Mouse (Mus musculus): ENCODE measurements around the gene Acvr1. TPM values are rescaled to one million over a fixed set of nuclear protein-coding genes. Genes with fewer than 3 reads are reported as not detected.

Acvr1 gene
- polyA plus RNA-seq, 1 experiment from 2014 or later, result 3.5 TPM

DNA sequence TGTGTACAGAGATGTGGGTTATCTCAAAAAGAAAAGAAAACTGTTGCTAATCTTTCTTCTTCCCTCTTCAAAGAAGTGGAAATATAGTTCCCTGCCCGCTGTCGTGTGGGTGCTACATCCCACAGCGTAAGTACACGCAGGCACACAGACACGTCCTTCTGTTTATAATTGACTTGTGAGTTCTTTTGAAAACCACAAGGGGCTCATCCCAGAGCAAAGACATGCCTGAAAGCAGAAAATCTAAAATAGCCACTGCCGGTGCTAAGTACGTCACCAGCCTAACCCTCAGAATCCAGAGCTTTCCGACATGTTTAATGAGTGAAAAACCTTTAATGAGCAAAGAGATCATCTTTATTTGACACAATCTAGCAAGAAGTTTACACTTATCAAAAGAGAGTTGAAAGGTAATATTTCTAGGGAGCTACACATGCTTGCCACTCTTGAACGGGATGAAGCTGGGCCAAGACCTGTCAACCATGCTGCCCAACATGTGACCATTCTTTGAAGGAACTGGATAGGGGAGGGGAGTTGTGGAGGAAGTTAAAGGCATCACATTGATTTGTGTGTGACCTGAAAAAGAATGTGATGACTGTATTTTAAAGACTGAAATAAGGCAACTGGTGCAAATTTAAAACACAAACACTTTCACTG lies 85.4 kb downstream of the Acvr1 start:
- Histone ChIP-seq H3K27me3 (ENCODE audit: insufficient read depth, poor library complexity, severe bottlenecking) (no peaks in the 10 kb centered on the region), H3K9me3 (no peaks in the 10 kb centered on the region), H3K36me3 (peaks cover 6% of the 10 kb centered on the region; the same call in 1 of the 2 replicates), H3K4me3 (no peak overlapping the region), H3K4me1 (replicated peaks) (peaks cover 11% of the 10 kb centered on the region; the same call in 1 of the 2 replicates), H3K27ac (no peak overlapping the region)
- no peak for DNase-seq (ENCODE audit: low spot score)
- WGBS, result 90% methylated on average over 9 of the region's 9 CpGs

DNA sequence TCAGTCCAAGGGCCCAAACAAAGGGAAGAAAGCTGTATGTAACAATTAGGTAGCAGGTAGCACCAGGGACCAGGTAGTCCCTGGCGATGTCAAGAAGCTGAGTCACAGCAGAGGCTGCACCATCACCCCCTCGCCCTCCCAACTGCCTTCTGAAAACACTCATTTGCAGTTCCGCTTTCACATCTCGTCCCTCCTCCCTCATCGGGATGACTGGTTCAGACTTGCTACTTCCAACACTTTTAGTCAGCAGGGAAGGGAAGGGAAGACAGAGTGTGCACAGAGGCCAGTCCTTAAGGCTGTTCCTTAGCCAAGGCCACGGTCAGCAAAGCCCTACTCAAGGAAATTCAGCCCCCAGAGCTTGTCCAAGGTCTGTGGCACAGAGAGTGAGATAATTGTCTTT lies 86.2 kb downstream of the Acvr1 start:
- H3K36me3 ChIP-seq, result peaks cover 6% of the 10 kb centered on the region; the same call in 1 of the 2 replicates
- no peak overlapping the region for H3K27ac ChIP-seq
- H3K27me3 ChIP-seq (ENCODE audit: insufficient read depth, poor library complexity, severe bottlenecking), result no peaks in the 10 kb centered on the region
- H3K4me1 ChIP-seq (replicated peaks), result peaks cover 10% of the 10 kb centered on the region; the same call in 1 of the 2 replicates
- H3K9me3 ChIP-seq, result no peaks in the 10 kb centered on the region
- WGBS, result 78% methylated on average over 6 of the region's 6 CpGs
- DNase-seq (ENCODE audit: low spot score), result no peak
- no peak overlapping the region for H3K4me3 ChIP-seq

DNA sequence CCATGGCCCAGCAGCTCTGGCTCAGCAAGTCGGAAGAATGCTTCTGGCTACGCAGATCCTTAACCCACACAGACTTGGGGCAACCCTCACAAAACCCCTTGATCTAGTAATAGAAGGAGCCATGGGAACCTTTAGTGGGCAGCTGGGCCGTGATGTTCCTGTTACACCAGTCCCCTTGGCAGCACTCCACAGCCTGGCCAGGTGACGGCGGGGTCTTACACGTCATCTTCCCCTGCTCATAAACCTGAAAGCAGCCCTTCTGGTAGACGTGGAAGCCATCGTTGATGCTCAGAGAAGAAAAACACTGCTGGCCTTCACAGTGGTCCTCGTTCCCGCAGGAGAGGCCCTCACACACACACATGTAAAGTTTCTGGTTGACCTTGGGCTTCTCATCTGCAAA lies 87.4 kb downstream of the Acvr1 start:
- 79% methylated on average over 10 of the region's 10 CpGs for WGBS
- no peak overlapping the region for H3K4me3 ChIP-seq

DNA sequence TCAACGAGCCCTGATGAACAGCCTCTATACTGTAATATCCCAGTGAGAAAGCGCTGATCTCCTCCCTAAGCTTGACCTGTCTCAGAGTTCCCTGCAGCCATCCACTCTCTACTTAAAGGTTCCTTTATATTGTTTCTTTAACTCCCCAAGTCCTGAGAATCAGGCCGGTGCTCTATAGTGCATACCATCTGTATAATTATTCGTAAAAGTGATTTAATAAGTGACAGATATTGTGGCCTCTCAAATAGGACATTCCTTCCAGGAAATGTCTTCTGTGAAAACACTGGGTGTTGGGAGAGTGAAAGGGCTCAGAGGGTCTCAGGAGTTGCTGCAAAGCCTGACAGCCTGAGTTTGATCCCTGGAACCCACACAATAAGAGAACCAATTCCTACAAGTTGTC lies 88.8 kb downstream of the Acvr1 start:
- no peaks in the 10 kb centered on the region for H3K9me3 ChIP-seq
- WGBS, result 94% methylated on average over 4 of the region's 4 CpGs
- peaks cover 10% of the 10 kb centered on the region; the same call in 1 of the 2 replicates for H3K4me1 ChIP-seq (replicated peaks)
- peaks cover 14% of the 10 kb centered on the region for H3K36me3 ChIP-seq
- no peak for DNase-seq (ENCODE audit: low spot score)
- H3K27ac ChIP-seq, result no peak overlapping the region
- no peak overlapping the region for H3K4me3 ChIP-seq
- H3K27me3 ChIP-seq (ENCODE audit: insufficient read depth, poor library complexity, severe bottlenecking), result no peaks in the 10 kb centered on the region

More for the DNA sequence above, 87.4 kb downstream of the Acvr1 start:
- no peaks in the 10 kb centered on the region for H3K27me3 ChIP-seq (ENCODE audit: insufficient read depth, poor library complexity, severe bottlenecking)
- DNase-seq (ENCODE audit: low spot score), result no peak
- no peak overlapping the region for H3K27ac ChIP-seq
- no peaks in the 10 kb centered on the region for H3K9me3 ChIP-seq
- peaks cover 10% of the 10 kb centered on the region; the same call in 1 of the 2 replicates for H3K4me1 ChIP-seq (replicated peaks)
- H3K36me3 ChIP-seq, result peaks cover 6% of the 10 kb centered on the region; the same call in 1 of the 2 replicates

DNA sequence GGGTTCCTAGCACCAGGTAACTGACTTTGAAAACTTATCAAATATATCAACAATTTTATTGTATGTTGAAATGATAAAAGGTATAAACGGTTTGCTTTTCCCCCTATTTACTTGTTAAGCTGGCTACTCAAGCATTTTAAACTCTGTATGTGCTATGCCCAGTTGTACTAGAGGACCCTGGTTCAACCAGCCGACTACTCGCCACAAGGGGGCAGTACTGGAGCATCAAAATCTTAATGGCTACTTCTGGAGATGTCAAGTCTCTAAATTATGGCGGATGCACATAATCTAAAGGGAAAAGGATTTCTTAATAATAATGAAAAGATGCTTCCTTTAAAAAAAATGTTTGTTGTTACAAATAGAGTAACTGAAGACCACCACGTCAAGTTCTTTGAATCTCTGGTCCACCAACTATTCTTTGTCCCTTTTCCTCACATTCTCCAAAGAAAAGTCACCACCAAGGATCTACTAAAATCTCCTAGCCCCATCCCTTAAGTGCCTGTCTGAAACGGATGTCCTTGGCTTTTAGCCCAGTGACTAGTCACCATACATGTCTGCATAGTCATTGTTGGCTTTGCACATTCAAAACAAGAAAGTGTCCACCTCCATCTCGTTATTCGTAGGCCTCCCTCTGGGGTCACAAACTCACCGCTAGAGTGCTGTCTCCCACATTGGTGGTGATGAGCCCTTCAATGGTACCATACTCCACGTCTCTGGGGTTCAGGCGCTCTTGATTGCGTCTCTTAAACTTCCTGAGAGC lies 89.8 kb downstream of the Acvr1 start:
- Histone ChIP-seq H3K4me1 (replicated peaks) (peaks cover 10% of the 10 kb centered on the region; the same call in 1 of the 2 replicates), H3K36me3 (peaks cover 22% of the 10 kb centered on the region), H3K9me3 (no peaks in the 10 kb centered on the region), H3K27me3 (ENCODE audit: insufficient read depth, poor library complexity, severe bottlenecking) (no peaks in the 10 kb centered on the region), H3K4me3 (no peak overlapping the region), H3K27ac (no peak overlapping the region)
- DNase-seq (ENCODE audit: low spot score), result peak; percentile 79
- 67% methylated on average over 12 of the region's 12 CpGs for WGBS

DNA sequence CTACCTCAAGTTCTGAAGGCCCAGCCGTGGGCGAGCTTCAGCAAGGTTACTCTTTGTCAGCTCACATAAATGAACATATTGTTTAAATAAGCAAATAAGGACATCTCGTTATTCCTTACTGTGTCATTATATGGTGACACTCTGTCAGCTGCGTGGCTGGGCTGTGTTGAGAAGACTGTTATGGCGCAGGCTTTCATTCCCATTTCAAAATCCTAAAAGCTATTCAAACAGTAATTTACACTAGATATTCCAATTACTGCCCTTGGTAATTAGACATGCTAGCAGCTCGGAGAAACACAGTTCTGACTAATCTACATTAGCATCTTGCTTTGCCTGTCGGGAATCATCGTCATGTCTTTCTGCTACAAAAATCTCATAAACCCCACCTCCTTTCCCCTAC lies 91.4 kb downstream of the Acvr1 start:
- no peak overlapping the region for H3K27ac ChIP-seq
- 93% methylated on average over 8 of the region's 8 CpGs for WGBS
- DNase-seq (ENCODE audit: low spot score), result no peak
- peaks cover 27% of the 10 kb centered on the region for H3K36me3 ChIP-seq
- H3K27me3 ChIP-seq (ENCODE audit: insufficient read depth, poor library complexity, severe bottlenecking), result no peaks in the 10 kb centered on the region
- no peaks in the 10 kb centered on the region for H3K9me3 ChIP-seq
- H3K4me1 ChIP-seq (replicated peaks), result peaks cover 10% of the 10 kb centered on the region; the same call in 1 of the 2 replicates
- H3K4me3 ChIP-seq, result no peak overlapping the region

DNA sequence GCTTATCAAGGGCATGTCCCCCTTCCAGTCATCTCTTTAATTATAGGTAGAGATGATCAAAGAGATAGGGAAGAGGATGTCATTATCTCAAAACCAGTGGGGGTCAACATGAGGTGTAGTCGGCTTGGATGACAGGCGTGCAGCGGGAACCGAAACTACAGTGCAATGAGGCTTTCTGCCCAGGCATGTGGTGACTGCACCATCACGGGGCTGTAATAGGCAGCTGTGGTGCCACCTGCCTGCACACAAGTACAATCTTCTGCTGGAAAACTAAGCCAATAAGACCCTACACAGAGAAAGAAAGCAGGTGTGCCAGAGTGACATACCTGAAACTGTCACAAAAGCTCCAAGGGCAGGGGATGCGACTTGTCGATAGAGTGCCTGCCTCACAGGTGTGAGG lies 96.7 kb downstream of the Acvr1 start:
- H3K9me3 ChIP-seq, result peaks cover 9% of the 10 kb centered on the region; the same call in 1 of the 2 replicates
- H3K36me3 ChIP-seq, result peaks cover 64% of the 10 kb centered on the region
- H3K27me3 ChIP-seq (ENCODE audit: insufficient read depth, poor library complexity, severe bottlenecking), result no peaks in the 10 kb centered on the region
- 95% methylated on average over 7 of the region's 7 CpGs for WGBS
- H3K4me1 ChIP-seq (replicated peaks), result no peaks in the 10 kb centered on the region
- H3K4me3 ChIP-seq, result no peak overlapping the region
- no peak overlapping the region for H3K27ac ChIP-seq
- no peak for DNase-seq (ENCODE audit: low spot score)

DNA sequence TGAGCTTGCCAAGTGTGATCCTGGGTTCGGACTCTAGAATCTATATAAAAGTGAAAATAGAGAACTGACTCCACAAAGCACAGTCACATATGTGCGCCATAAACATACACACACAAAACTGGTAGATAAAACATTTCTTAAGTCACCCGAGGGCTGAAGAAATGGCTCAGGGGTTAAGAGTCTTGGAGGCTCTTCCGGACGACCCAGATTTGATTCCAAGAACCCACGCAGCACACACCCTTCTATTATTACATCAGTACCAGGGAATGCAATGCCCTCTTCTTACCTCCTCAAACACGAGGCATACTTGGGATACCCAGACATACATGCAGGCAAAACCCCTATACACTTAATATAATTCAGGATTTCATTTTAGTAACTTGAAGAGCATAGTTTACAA lies 97.1 kb downstream of the Acvr1 start, which contains the start of gene Gm17409:
Gene Gm17409, plus strand, starts transcription at position 301 of the 400 bp plus-strand sequence.
- WGBS, result 94% methylated on average over 7 of the region's 7 CpGs
- Histone ChIP-seq H3K36me3 (peaks cover 68% of the 10 kb centered on the region), H3K4me3 (no peak within 1 kb of the TSS), H3K27ac (no peak within 1 kb of the TSS), H3K9me3 (peaks cover 9% of the 10 kb centered on the region; the same call in 1 of the 2 replicates), H3K27me3 (ENCODE audit: insufficient read depth, poor library complexity, severe bottlenecking) (no peaks in the 10 kb centered on the region), H3K4me1 (replicated peaks) (no peaks in the 10 kb centered on the region)
- DNase-seq (ENCODE audit: low spot score), result no peak

DNA sequence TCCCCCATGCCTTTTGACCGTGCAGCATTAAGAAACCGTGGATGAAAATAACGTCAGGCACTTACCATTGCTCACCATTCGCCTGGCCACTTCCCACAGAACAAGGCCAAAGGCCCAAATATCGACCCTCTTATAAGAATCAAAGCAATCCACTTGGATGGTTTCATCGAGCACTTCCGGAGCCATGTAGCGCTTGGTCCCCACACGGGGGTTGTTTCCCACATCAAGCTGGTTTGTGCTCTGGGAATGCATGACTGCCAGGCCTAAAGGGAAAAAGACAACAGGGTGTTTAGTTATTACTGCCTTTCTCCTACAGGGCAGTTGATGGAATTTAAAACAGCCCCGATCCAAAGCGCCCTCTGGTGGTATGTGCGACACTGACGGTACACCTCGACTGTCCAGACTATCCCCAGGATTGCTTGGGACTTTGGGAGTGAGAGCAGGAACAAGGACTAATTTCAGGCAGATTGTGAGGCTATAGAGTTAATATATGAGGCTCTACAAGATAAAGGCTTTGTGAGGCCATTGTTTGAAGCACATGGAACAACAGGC lies 108.1 kb downstream of the Acvr1 start:
- no peak overlapping the region for H3K27ac ChIP-seq
- peaks cover 66% of the 10 kb centered on the region for H3K36me3 ChIP-seq
- WGBS, result 82% methylated on average over 14 of the region's 14 CpGs
- H3K4me3 ChIP-seq, result no peak overlapping the region
- DNase-seq (ENCODE audit: low spot score), result no peak
- no peaks in the 10 kb centered on the region for H3K9me3 ChIP-seq
- no peaks in the 10 kb centered on the region for H3K27me3 ChIP-seq (ENCODE audit: insufficient read depth, poor library complexity, severe bottlenecking)
- H3K4me1 ChIP-seq (replicated peaks), result no peaks in the 10 kb centered on the region

DNA sequence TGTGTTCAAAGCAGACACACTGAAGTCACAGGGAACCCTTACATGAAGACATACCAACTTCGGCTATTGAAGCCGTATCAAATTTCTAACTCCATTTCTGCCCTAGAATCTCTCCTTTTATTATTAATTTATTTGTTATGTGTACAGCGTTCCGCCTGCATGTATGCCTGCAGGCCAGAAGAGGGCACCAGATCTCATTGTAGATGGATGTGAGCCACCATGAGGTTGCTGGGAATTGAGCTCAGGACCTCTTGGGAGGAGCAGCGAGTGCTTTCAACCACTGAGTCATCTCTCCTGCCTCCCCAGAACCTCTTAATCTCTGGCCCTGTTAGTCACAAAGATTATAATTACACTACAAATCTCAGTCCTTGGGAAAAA lies 109.5 kb downstream of the Acvr1 start:
- Histone ChIP-seq H3K9me3 (no peaks in the 10 kb centered on the region), H3K27ac (no peak overlapping the region), H3K27me3 (ENCODE audit: insufficient read depth, poor library complexity, severe bottlenecking) (no peaks in the 10 kb centered on the region), H3K4me1 (replicated peaks) (no peaks in the 10 kb centered on the region), H3K36me3 (peaks cover 61% of the 10 kb centered on the region), H3K4me3 (no peak overlapping the region)
- DNase-seq (ENCODE audit: low spot score), result no peak
- WGBS, result 94% methylated on average over 5 of the region's 5 CpGs

DNA sequence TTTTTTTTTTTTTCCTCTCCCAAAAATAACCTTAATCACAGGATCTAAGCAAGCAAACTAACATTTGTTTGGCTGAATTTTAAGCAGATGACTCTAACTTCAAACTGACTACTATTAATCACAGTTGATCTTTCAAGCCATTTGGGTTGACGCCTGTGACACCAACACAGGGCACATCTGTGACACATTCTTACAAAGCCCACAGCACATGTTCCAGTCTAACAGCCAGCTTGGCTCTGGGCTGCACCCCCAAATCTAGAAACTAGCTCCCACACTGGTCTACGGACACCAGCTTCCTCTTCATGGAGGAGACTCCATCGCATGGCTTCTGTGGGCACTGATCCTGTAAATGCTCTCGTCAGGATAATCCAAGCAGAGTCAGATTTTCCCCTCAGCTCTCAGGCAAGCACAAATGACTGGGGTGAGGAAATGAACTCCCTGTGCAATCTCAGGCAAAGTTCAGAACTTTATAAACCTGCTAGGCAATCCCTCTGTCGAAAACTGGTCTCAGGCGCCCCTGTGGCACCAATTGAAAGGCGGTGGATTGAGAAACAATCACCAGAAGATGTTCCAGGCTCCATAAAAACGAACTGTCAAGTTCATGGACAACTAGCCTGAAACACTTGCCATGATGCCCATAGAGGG lies 110.0 kb downstream of the Acvr1 start:
- H3K27ac ChIP-seq, result no peak overlapping the region
- H3K36me3 ChIP-seq, result peaks cover 56% of the 10 kb centered on the region
- no peak overlapping the region for H3K4me3 ChIP-seq
- DNase-seq (ENCODE audit: low spot score), result no peak
- H3K27me3 ChIP-seq (ENCODE audit: insufficient read depth, poor library complexity, severe bottlenecking), result no peaks in the 10 kb centered on the region
- 93% methylated on average over 8 of the region's 8 CpGs for WGBS
- no peaks in the 10 kb centered on the region for H3K9me3 ChIP-seq
- H3K4me1 ChIP-seq (replicated peaks), result no peaks in the 10 kb centered on the region

DNA sequence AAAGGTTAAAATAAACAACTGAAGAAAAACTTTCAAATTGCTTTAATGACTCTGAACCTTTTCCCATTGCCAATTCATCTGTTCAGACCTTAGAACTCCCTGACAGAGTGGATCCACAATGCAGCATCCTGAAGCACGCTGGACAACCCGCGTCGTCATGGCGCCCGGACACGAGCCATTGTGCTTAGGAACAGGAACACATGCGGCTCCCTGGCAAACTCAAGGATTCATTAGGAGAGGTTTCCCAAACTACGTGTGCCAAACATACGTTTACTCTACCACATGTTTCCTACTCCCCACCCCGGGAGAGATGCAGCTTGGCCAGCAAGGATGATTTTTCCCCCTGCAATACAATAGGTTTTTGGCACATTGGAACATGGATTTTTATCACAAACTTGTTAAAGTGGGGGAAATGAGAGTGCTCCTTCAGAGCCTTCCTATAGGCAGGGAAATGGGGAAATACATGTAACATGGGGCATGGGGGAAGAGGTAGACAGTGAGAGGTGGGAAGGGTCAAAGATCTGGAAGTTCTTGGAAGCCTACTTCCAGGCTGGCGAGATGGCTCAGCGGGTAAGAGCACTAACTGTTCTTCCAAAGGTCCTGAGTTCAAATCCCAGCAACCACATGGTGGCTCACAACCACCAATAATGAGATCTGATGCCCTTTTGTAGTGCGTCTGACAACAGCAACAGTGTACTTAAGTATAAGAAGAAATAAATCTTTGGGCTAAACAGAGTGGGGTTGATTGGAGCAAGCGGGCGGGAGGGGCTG lies 112.7 kb downstream of the Acvr1 start:
- H3K27ac ChIP-seq, result no peak overlapping the region
- H3K4me3 ChIP-seq, result no peak overlapping the region
- no peaks in the 10 kb centered on the region for H3K27me3 ChIP-seq (ENCODE audit: insufficient read depth, poor library complexity, severe bottlenecking)
- H3K9me3 ChIP-seq, result no peaks in the 10 kb centered on the region
- no peak for DNase-seq (ENCODE audit: low spot score)
- 90% methylated on average over 16 of the region's 16 CpGs for WGBS
- H3K4me1 ChIP-seq (replicated peaks), result no peaks in the 10 kb centered on the region
- peaks cover 38% of the 10 kb centered on the region for H3K36me3 ChIP-seq

Data from hindbrain, embryonic 10.5 days (tissue).